Mouse (Mus musculus) large intestine, adult 2 months (tissue): Measurements from ENCODE around the gene Mug1. TPM values are rescaled to one million over a fixed set of nuclear protein-coding genes. Genes with fewer than 3 reads are reported as not detected.
"Not testable (repeated sequence)": the region's sequence is repeated elsewhere in the genome, so short reads cannot be mapped to it uniquely, and the experiment has no call there.

Source experiments
- DNase-seq: peaks from one replicate; pipeline ENCODE4 v3.0.0-alpha.2; 2012; ENCODE audit warnings: low read depth, low spot score
- WGBS: fragments of 180-500 bp; shearing (Covaris S2); methylation state at CpG from one replicate; pipeline ENCODE4 v1.1.7; 2018; 5-methylcytosine and 5-hydroxymethylcytosine counted together
- polyA plus RNA-seq: library from polyadenylated mRNA; depleted of rRNA; stranded (reverse); fragments of >200 nt; gene quantifications from 2 replicates; pipeline ENCODE4 v1.2.3, GENCODE M21; 2012; rRNA removed

Mug1 gene
- not detected in 2 replicates for polyA plus RNA-seq

DNA sequence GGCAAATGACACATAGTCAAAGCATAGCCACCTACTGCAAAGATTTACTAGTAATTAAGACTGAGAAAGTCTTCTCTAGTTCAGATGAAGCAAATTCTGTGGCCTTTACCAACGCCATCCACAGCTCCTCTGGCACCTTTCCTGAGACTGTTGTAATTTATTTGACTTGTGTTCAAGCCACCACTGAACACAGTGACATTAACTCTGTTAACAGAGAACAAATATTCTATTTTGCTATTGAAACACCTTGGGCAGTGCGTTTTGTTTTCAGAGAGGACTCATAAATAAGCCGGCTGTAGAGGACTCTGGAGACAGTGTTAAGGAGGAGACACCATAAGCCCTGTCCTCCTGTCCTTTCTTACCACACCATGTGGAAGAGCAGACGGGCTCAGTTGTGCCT lies at the start of gene Mug1:
TSS of gene Mug1 (plus strand) at position 271 of the 400 bp plus-strand sequence.
- WGBS: 63% methylated on average over 4 of the region's 4 CpGs
- DNase-seq: not testable (repeated sequence)

DNA sequence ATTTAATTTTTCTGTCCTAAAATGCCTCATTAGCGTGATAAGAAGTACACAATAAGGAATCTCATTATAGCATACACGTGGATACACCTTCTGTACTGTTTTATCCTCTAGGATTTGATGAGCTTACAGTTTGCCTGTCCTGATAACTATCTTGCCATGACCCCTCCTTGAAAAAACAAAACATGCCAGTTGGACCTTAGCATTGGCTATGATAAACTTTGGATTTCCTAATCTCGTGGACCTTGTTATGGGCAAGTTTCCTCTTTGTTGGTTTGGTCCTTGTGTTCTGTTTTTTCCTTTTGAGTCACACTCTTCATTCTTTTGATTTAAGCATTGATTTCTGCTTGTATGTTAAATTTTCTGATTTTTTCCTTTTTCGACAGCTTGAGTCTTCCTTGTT lies 10.3 kb upstream of the Mug1 start:
- 69% methylated on average over 4 of the region's 4 CpGs for WGBS
- DNase-seq: no peak

DNA sequence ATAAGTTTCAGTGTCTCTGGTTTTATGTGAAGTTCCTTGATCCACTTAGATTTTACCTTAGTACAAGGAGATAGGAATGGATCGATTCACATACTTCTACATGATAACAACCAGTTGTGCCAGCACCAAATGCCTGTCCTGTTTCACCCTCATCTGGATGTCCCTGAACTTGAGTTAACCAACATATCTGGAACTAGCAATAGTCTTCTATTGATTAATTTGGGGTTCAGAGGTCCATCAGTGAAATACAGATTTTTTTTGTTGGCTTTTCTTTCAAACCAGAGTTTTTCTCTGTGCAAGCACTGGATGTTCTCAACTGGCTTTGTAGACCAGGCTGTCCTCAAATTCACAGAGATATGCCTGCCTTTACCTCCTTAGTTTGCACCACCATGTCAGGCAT lies 2.0 kb upstream of the Mug1 start:
- no peak for DNase-seq
- 89% methylated on average over 1 of the region's 1 CpGs for WGBS

DNA sequence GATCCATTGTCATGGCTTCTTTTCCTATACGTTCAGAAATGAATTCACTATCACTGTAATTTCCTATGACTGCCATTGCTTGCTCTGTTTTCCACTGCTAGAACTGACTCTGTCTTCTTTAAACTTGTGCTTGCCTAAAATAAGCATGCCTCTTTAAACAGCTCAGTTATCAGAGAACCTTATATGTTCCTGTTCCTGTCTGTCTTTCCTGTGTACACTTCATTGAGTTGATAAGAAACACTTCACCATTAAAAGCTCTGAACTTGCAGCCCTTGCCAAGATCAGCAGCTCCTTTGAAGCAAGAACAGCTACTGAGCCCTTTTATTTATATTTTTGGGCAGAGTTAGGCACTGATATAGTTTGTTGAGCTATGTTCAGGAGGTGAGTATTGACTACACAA lies 10.0 kb downstream of the Mug1 start:
- 37% methylated on average over 1 of the region's 1 CpGs for WGBS

More for the DNA sequence above, 10.0 kb downstream of the Mug1 start:
- DNase-seq: no peak

Other genes starting within 250 kb of the Mug1 start
- 0.08 and 0.11 TPM in 2 replicates for gene A2m, start 203.2 kb upstream of the Mug1 start, polyA plus RNA-seq
- gene Gm7298, start 105.6 kb upstream of the Mug1 start, polyA plus RNA-seq: not detected in 2 replicates
- not detected in 2 replicates for gene Mug2, start 168.2 kb downstream of the Mug1 start, polyA plus RNA-seq